Mouse (Mus musculus) left cerebral cortex, postnatal 14 days (tissue): ENCODE measurements around the gene Hist1h3f. TPM values are rescaled to one million over a fixed set of nuclear protein-coding genes. Genes with fewer than 3 reads are reported as not detected.
"Not testable (repeated sequence)": the region's sequence is repeated elsewhere in the genome, so short reads cannot be mapped to it uniquely, and the experiment has no call there.

Experiments
- DNase-seq, 2 experiments: peaks; one replicate each; pipeline ENCODE4 v3.0.0; 2021 to 2022; ENCODE audit warnings: low spot score in 2 of 2, mixed read lengths in 1 of 2
- intact Hi-C: fragments of 180-260 bp; cut with DNase I; formaldehyde crosslinking; loops from one replicate; pipeline ENCODE4 v1.15.1; 2025
- total RNA-seq, 2 experiments: library from RNA; stranded (reverse); gene quantifications; 2 replicates each; pipeline ENCODE4 v1.2.3; 2021

Gene Hist1h3f
- total RNA-seq, 2 experiments from 2014 or later, result 18.7 to 21.0 TPM

DNA sequence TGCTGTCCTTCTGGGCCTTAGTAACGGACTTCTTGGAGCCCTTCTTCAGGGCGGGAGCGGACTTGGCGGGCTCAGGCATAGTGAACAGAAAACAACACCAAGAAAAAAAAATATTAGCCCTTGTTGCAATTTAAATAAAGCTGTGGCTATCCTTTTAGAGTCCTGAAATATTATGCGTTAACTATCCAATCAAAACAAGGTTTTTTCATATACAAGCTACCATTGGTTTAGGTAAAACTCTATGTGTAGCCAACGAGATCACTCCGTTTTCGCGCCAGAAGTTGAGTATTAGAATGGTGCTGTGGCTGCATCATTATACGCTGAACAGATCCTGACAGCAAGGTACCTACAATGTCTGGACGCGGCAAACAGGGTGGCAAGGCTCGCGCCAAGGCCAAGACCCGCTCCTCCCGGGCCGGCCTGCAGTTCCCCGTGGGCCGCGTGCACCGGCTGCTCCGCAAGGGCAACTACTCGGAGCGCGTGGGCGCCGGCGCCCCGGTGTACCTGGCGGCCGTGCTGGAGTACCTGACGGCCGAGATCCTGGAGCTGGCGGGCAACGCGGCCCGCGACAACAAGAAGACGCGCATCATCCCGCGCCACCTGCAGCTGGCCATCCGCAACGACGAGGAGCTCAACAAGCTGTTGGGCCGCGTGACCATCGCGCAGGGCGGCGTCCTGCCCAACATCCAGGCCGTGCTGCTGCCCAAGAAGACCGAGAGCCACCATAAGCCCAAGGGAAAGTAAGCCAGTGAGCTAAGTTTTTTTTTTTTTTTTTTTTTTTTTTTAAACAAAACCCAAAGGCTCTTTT is 10.1 kb upstream of the Hist1h3f start, which contains the start of gene Hist1h2af:
Gene Hist1h2af (plus strand): TSS at position 347 of the 808 bp plus-strand sequence.
- peak; percentile 80 to 84 for DNase-seq
- intact Hi-C loops, result loop anchor here (5.0 to 10.0 kb wide), 2 partner anchors 1491 to 1819 kb away; partner anchors contain the start of genes Hist1h2ag, Hist1h2ai, Hist1h2bj and Hist1h2bl

DNA sequence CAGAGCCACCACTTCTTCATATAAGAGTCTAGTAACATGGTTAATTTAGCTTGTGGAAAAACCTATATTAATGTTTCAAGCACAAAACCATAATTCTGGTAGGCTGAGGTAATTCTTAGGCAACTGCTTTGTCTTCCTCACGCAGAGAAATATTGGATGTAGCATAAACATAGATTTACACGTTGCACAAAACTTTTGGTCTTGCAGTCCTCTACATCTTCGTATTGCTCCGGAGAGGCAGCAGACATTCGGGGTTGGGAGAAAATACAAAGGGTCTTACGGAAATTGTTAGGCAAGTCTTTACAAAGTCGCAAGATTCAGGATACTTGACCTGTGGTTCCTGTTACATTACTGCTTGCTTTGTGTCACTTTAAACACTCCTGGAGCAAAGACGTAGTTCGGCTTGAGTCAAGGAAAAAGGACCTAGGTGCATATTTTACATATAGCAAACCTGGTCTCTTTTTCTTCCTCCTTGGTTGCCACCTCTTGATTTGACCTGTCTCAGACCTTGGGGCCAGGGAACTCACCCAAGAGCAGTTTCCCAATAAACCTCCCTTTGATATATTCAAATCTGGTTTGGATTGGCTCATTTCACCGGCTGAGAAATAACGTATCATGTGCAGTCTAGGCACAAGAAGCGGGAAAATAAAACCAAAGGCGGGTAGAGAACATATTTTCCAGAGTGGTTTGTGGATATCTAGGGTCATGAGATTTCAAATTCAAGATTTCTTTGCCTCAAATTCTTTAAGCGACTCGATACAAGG is 9.3 kb upstream of the Hist1h3f start:
- no peak for DNase-seq

DNA sequence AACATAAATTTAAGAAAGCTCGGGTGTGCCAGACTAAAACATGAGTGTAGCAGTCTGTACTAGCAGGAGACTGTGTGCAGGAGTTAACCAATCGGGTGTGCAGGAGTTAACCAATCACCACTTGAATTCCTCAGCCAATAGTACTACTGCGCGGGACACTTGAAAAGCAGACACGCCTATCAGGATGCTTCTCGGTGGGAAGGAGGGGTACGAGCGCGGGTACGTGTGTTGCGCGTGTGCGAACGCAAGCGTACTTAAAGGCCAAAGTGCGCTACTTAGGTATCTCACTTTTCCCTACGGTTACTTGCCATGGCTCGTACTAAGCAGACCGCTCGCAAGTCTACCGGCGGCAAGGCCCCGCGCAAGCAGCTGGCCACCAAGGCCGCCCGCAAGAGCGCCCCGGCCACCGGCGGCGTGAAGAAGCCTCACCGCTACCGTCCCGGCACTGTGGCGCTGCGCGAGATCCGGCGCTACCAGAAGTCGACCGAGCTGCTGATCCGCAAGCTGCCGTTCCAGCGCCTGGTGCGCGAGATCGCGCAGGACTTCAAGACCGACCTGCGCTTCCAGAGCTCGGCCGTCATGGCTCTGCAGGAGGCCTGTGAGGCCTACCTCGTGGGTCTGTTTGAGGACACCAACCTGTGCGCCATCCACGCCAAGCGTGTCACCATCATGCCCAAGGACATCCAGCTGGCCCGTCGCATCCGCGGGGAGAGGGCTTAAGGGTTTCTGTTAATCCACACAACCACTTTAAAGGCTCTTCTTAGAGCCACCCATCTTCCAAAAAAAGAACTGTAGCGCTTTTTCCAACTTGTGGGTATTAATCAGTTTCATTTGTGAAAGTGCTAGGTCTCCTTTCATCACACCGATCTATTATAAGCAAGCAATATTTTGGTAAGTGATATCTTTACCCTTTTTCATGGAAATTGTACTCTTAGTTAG is 8.4 kb upstream of the Hist1h3f start, which contains the start of gene Hist1h3g:
Gene Hist1h3g (plus strand): TSS at position 286 of the 939 bp plus-strand sequence.
- intact Hi-C loops, result loop anchor here (10.0 kb wide), 1 partner anchor 1821 kb away; the partner anchor contains the start of genes Hist1h2ai, Hist1h2bl and Hist1h3h
- peak; percentile 95 to 97 for DNase-seq

More for the DNA sequence above, 9.3 kb upstream of the Hist1h3f start:
- intact Hi-C loops, result loop anchor here (5.0 to 10.0 kb wide), 2 partner anchors 1492 to 1820 kb away; partner anchors contain the start of genes Hist1h2ag, Hist1h2ai, Hist1h2bj and Hist1h2bl

DNA sequence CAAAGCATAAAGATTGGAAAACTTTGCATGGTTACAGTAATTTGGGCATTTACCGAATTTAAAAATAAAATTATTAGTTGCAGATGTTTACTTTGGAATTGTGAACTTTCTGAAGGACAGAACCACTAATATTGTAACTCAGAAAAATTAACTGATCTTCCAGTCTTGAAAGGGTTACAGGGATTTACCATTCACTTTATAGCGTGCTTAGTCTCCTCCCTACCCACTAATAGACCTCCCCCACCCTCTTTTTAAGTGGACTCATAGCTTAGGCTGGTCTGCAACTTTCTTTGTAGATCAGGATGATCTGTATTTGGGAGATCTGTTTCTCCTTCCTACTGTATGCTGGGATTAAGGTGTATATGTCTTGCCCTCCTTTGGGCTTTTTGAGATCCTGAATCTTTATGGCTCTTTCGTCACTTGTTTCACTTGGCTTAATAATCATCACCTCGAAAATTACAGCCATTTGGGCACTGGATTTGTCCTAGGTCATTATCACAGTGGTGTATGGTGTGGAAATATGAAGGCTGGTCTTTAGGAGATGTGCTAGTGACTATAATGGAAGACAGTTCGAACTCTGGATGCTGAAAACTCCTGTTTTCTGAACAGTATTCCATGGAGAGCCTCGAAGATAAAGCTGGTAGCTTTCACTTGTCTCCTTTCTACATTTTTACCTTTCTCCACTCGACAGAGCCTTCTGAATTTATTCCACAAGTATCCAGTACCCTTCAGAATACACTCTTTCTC is 7.6 kb upstream of the Hist1h3f start:
- no peak for DNase-seq
- intact Hi-C loops, result loop anchor here (10.0 kb wide), 1 partner anchor 1821 kb away; the partner anchor contains the start of genes Hist1h2ai, Hist1h2bl and Hist1h3h

DNA sequence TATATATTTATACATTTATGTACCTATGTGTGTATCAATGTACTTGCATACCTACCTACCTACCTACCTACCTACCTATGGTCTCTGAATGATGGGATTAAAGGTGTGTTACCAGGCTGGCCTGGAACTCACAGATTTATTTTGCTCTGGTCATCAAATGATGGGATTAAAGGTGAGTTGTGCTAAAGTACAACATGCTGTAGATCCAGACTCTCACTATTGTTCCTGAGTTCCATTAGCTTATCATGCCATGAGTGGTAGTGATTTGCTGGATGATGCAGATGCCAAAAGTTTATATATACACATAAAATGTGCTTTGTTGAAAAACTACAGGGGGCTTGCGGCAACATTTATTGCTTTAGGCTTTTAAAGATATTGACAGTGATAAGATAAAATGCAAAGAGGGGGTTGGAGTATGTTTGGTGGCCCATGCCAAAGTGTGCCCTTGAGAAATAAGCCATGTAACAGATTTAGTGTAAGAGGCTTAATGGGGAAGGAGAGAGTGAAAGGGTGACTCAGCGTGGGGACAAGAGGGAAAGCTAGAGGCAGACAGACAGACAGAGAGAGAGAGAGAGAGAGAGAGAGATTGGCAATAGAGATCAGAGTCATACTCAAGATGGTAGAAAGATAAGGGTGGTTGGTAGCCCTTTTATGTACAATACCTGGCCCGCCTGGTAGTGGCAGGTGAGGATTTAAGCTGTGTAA is 6.7 kb upstream of the Hist1h3f start:
- intact Hi-C loops, result loop anchor here (10.0 kb wide), 1 partner anchor 1822 kb away; the partner anchor contains the start of genes Hist1h2ai, Hist1h2bl and Hist1h3h
- DNase-seq, result no peak

DNA sequence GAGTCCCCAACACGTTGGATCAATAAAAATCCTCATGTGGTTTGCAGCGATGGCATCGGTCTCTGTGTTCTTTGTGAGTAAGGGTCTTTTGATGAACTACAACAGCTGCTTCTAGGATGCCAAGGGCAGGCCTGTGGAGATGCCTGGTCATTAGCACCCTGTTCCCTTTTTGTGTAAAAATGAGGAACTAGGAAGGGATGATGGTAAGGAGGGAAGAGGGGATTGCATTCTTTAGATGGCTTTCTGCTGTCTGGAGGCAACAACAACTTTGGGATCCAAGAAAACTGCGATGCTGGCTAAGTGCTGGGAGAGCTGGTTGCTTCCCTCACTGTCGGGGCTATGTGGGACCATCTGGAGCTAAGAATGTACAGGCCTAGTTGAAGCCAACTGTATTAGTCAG is 5.6 kb upstream of the Hist1h3f start:
- DNase-seq, result no peak
- intact Hi-C loops, result loop anchor here (10.0 kb wide), 1 partner anchor 1823 kb away; the partner anchor contains the start of genes Hist1h2ai, Hist1h2bl and Hist1h3h

DNA sequence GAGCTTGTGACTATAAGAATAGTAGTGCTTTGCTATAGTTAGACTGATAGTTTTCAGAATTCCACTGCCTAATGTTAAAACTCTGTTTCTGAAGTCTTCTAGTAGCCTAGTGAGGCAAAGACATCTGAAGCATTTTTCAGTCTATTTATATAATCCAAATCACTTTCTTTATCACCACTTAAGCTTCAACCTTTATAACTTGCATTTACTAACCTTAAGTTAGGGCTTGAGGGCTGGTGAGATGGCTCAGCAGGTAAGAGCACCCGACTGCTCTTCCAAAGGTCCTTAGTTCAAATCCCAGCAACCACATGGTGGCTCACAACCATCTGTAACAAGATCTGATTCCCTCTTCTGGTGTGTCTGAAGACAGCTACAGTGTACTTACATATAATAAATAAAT is 4.0 kb upstream of the Hist1h3f start:
- intact Hi-C loops, result loop anchor here (10.0 kb wide), 1 partner anchor 1825 kb away; the partner anchor contains the start of genes Hist1h2ai, Hist1h2bl and Hist1h3h
- DNase-seq, result not testable (repeated sequence)

DNA sequence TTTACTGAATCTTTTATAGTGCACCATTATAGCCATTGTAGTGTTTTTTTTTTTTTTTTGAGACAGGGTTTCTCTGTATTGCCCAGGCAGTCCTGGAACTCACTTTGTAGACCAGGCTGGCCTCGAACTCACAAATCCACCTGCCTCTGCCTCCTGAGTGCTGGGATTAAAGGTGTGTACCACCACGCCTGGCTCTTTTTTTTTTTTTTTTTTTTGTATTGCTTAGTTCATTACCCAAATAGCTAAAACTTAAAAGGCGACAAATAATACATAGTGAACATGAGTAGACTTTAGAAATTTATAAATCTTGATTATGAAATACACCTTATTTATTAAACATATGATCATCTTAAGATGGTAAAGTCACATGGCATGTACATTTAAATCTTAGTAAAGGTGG is 2.4 kb upstream of the Hist1h3f start:
- no peak for DNase-seq
- intact Hi-C loops, result no loop called here

DNA sequence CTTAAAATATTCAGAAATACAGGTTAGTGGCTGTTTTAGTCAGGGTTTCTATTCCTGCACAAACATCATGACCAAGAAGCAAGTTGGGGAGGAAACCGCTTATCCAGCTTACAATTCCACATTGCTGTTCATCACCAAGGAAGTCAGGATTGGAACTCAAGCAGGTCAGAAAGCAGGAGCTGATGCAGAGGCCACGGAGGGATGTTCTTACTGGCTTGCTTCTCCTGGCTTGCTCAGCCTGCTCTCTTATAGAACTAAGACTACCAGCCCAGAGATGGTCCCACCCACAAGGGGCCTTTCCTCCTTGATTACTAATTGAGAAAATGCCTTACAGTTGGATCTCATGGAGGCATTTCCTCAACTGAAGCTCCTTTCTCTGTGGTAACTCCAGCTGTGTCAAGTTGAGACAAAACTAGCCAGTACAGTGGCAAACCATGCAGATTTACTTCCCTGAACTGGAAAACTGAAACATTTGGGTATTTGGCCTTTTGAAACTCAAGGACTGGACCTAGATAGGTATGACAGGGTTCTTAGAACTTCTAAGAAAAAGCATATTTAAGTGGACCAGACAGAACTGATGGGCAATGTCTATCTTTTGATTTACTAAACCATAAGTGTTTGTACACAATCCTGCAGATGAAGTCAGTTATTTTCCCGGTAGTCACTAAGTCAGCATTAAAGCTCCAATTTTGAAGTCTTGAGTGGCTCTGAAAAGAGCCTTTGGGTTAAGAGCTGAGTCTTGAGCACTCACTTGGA is 1.4 kb upstream of the Hist1h3f start:
- intact Hi-C loops, DNase-seq: not testable (repeated sequence)

DNA sequence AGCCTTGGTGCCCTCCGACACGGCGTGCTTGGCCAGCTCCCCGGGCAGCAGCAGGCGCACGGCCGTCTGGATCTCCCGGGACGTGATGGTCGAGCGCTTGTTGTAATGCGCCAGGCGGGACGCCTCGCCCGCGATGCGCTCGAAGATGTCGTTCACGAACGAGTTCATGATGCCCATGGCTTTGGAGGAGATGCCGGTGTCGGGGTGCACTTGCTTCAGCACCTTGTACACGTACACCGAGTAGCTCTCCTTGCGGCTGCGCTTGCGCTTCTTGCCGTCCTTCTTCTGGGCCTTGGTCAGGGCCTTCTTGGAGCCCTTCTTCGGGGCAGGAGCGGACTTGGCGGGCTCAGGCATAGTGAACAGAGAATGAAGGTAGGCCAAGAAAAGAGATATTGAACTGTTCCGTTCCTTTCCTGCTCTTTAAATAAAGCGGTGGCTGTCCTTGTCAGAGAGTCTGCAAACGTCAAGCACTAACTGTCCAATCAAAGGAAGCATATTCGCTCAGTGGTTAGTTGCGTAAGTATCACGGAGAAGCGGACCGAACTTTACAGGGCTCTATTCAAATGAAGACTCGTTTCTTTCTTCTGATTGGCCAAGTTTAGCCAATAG is 749 bp upstream of the Hist1h3f start, which contains the start of gene Hist1h2bh:
Gene Hist1h2bh (minus strand): TSS at position 394 of the 609 bp plus-strand sequence.
- DNase-seq, result peak; percentile 77 to 83
- intact Hi-C loops, result not testable (repeated sequence)

DNA sequence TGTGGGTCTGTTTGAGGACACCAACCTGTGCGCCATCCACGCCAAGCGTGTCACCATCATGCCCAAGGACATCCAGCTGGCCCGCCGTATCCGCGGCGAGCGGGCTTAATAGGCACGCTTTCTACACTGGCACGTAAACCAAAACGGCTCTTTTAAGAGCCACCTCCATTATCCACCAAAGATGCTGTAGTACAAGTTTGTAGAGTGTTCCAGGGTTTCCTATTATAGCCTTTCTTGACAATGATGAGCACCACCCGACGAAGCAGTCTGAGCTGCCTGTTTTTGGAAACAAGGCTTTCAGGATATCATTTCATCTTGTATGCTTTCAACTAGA is 902 bp downstream of the Hist1h3f start:
- DNase-seq, intact Hi-C loops: not testable (repeated sequence)

DNA sequence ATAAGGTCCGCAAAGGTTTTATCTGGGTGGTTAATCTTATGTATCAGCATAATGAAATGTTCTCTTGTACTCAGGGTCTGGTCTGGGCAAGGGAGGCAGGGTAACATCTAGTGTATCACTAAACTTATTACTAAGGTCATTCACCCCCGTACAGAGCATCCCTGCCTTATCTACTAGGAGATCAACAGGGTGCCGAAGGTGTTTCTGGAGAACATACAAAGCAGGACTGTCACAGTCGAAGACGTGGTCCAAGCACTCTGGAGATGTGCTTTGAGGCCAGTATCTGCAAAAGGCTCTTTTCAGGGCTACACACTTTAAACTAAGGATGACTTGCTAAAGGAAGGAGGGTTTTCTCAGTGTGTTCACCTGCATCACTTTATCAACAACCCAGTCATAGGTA is 2.8 kb downstream of the Hist1h3f start:
- intact Hi-C loops, result no loop called here
- DNase-seq, result no peak

DNA sequence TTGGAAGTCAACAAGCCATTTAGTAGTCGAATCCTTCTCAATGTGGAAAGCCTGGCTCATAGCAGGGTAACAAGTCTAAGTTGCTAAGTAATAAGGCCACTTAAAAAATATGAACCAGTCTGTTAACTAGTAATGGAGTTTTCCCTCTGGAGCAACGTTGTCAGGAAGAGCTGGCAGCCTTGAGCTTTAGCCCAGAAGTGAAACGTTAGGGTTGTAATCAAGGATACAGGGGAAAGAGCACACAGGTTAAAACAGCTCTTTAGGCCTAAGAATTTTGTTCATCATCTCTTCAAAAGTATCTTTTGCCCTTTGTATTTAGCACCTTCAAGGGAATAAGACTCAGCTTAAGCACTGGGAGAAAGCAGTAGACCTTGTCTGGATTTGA is 6.9 kb downstream of the Hist1h3f start:
- DNase-seq, result no peak
- intact Hi-C loops, result no loop called here

DNA sequence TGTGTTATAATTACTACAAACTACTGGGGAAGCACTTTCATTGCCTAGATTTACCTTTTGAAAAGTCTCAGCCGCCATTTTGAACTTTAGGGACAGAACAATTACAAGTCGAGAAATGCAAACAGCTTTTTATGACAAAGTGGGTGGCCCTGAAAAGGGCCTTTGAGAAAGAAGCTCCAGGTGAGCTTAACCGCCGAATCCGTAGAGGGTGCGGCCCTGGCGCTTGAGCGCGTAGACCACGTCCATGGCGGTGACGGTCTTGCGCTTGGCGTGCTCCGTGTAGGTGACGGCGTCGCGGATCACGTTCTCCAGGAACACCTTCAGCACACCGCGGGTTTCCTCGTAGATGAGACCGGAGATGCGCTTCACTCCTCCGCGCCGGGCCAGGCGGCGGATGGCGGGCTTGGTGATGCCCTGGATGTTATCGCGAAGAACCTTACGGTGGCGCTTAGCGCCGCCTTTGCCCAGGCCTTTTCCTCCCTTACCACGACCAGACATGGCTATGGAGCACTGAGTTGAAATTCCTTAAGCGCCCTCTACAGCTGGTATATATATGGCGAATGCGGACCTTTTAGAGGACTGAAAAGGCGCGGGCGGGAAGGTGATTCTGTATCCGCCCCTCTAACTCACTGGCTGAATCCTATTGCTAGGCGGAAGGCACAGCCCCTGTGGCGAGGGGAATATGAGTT is 7.4 kb downstream of the Hist1h3f start, which contains the start of gene Hist1h4f:
Gene Hist1h4f (minus strand): TSS at position 503 of the 689 bp plus-strand sequence.
- intact Hi-C loops, result not testable (repeated sequence)
- peak; percentile 91 to 92 for DNase-seq
